In genomic region chr15:79402176-79402575, GRCm38 (mm10) we compare ENCODE assay signal across 8 mouse cellular contexts. TPM values are rescaled to one million over a fixed set of nuclear protein-coding genes. Genes with fewer than 3 reads are reported as not detected.
DNase-seq lines count a peak whose midpoint lies in the region; ATAC-seq and TF ChIP-seq lines count a peak whose summit lies in the region.

No protein-coding gene starts in this region.

- no peak for TF ChIP-seq CTCF in layer of hippocampus, adult 2 months (conservative IDR thresholded peaks at IDR 0.05)
- TF ChIP-seq CTCF in heart, postnatal 0 days (IDR thresholded peaks at IDR 0.05; ENCODE audit: low read depth): no peak

- ATAC-seq in heart, postnatal 0 days (ENCODE audit: insufficient read depth, low read depth): no peak
- ATAC-seq in midbrain, embryonic 13.5 days: peak; percentile 9; the same call in 1 of the 2 replicates
- no peak for ATAC-seq in frontal cortex, adult (ENCODE audit: low TSS enrichment)

- peak overlapping the region; percentile 69 for H3K4me3 ChIP-seq in layer of hippocampus, adult 2 months
- H3K4me3 ChIP-seq in heart, postnatal 0 days (ENCODE audit: low read depth, low read length): peak overlapping the region; percentile 95
- H3K4me3 ChIP-seq in midbrain, embryonic 13.5 days (replicated peaks): peak overlapping the region; percentile 98

- H3K9me3 ChIP-seq in heart, postnatal 0 days (replicated peaks; ENCODE audit: control insufficient read depth, low read length): no peaks in the 10 kb centered on the region
- H3K9me3 ChIP-seq in midbrain, embryonic 13.5 days: no peaks in the 10 kb centered on the region

- TF ChIP-seq EP300 in heart, postnatal 0 days (IDR thresholded peaks at IDR 0.05; ENCODE audit: low read depth): no peak

- H3K27me3 ChIP-seq in heart, postnatal 0 days (ENCODE audit: control insufficient read depth, insufficient read depth, low read length): no peaks in the 10 kb centered on the region
- peaks cover 9% of the 10 kb centered on the region for H3K27me3 ChIP-seq in midbrain, embryonic 13.5 days

- H3K4me1 ChIP-seq in heart, postnatal 0 days (ENCODE audit: control insufficient read depth, insufficient read depth): peaks cover 41% of the 10 kb centered on the region
- peaks cover 40% of the 10 kb centered on the region for H3K4me1 ChIP-seq in midbrain, embryonic 13.5 days (replicated peaks)

- peak overlapping the region; percentile 96; the same call in 1 of the 2 replicates for H3K27ac ChIP-seq in layer of hippocampus, adult 2 months
- no peak overlapping the region for H3K27ac ChIP-seq in heart, postnatal 0 days (ENCODE audit: low read depth)
- no peak overlapping the region for H3K27ac ChIP-seq in midbrain, embryonic 13.5 days

- H3K4me2 ChIP-seq in heart, postnatal 0 days (ENCODE audit: low read depth, low read length): peak overlapping the region; percentile 94
- peak overlapping the region; percentile 92 for H3K4me2 ChIP-seq in midbrain, embryonic 13.5 days (replicated peaks)

- 12% methylated on average over 5 of the region's 5 CpGs for WGBS in heart, postnatal 0 days
- WGBS in midbrain, embryonic 13.5 days: 23% methylated on average over 5 of the region's 5 CpGs

- H3K9ac ChIP-seq in heart, postnatal 0 days (replicated peaks; ENCODE audit: low read depth, low read length): peak overlapping the region; percentile 86
- H3K9ac ChIP-seq in midbrain, embryonic 13.5 days (replicated peaks): peak overlapping the region; percentile 92

- H3K36me3 ChIP-seq in heart, postnatal 0 days (replicated peaks; ENCODE audit: control insufficient read depth, insufficient read depth, low read length): no peaks in the 10 kb centered on the region
- no peaks in the 10 kb centered on the region for H3K36me3 ChIP-seq in midbrain, embryonic 13.5 days

- DNase-seq in layer of hippocampus, adult 2 months (ENCODE audit: low spot score in 2 of 2): no peak
- DNase-seq in layer of hippocampus, postnatal 36 days: no peak
- DNase-seq in ZHBTc4 (ENCODE audit: low read depth, low spot score): peak; percentile 36
- DNase-seq in heart, postnatal 0 days (ENCODE audit: low spot score): no peak
- DNase-seq in layer of hippocampus, postnatal 10 days (ENCODE audit: low spot score in 2 of 2): no peak
- no peak for DNase-seq in urinary bladder, postnatal 25 days (ENCODE audit: low spot score)

RNA-seq across cellular contexts. Expression of gene Tmem184b, which starts 1.2 kb away (rescaled TPM):
- total RNA-seq in layer of hippocampus, adult 2 months (2021): 10 to 100 TPM; 53.6 to 56.0 TPM
- total RNA-seq in layer of hippocampus, postnatal 36 days (2021): 10 to 100 TPM; 50.5 to 51.0 TPM
- 70.6 and 111 TPM in 2 replicates for total RNA-seq in heart, postnatal 0 days (2014; rRNA removed; ENCODE audit: low replicate concordance)
- polyA plus RNA-seq in heart, postnatal 0 days (2015; fragmentation: Nextera tagmentation; extraction: Ambion mirVana): 31.8 and 32.7 TPM in 2 replicates
- polyA plus RNA-seq in midbrain, embryonic 13.5 days (2015; fragmentation: Nextera tagmentation; extraction: Ambion mirVana): 32.8 and 35.0 TPM in 2 replicates
- 10 to 100 TPM; 46.1 to 48.1 TPM for total RNA-seq in layer of hippocampus, postnatal 10 days (2021)

RNA-seq across cellular contexts. Expression of gene Csnk1e, which starts 53.2 kb away (rescaled TPM):
- total RNA-seq in layer of hippocampus, adult 2 months (2021): 100 to 1,000 TPM; 104 to 108 TPM
- total RNA-seq in layer of hippocampus, postnatal 36 days (2021): 100 to 1,000 TPM; 111 to 120 TPM
- total RNA-seq in heart, postnatal 0 days (2014; rRNA removed; ENCODE audit: low replicate concordance): 167 and 193 TPM in 2 replicates
- 55.5 and 61.5 TPM in 2 replicates for polyA plus RNA-seq in heart, postnatal 0 days (2015; fragmentation: Nextera tagmentation; extraction: Ambion mirVana)
- 233 and 269 TPM in 2 replicates for polyA plus RNA-seq in midbrain, embryonic 13.5 days (2015; fragmentation: Nextera tagmentation; extraction: Ambion mirVana)
- total RNA-seq in layer of hippocampus, postnatal 10 days (2021): 100 to 1,000 TPM; 172 to 178 TPM

RNA-seq across cellular contexts. Expression of gene Maff, which starts 55.8 kb away (rescaled TPM):
- total RNA-seq in layer of hippocampus, adult 2 months (2021): 1 to 10 TPM in 1 of 2 experiments, under 1 TPM in 1; 0.87 to 1.8 TPM
- total RNA-seq in layer of hippocampus, postnatal 36 days (2021): 1 to 10 TPM; 1.4 to 2.3 TPM
- 12.9 and 19.4 TPM in 2 replicates for total RNA-seq in heart, postnatal 0 days (2014; rRNA removed; ENCODE audit: low replicate concordance)
- 1.8 and 2.9 TPM in 2 replicates for polyA plus RNA-seq in heart, postnatal 0 days (2015; fragmentation: Nextera tagmentation; extraction: Ambion mirVana)
- 0.76 and 0.79 TPM in 2 replicates for polyA plus RNA-seq in midbrain, embryonic 13.5 days (2015; fragmentation: Nextera tagmentation; extraction: Ambion mirVana)
- 1 to 10 TPM; 1.7 to 2.0 TPM for total RNA-seq in layer of hippocampus, postnatal 10 days (2021)
